Mouse (Mus musculus): ENCODE results near the gene Samsn1. TPM values are rescaled to one million over a fixed set of nuclear protein-coding genes. Genes with fewer than 3 reads are reported as not detected.
"Not testable (repeated sequence)": the region's sequence is repeated elsewhere in the genome, so short reads cannot be mapped to it uniquely, and the experiment has no call there.

Samsn1 gene
- polyA plus RNA-seq, 1 experiment from 2014 or later, result 4.9 TPM

DNA sequence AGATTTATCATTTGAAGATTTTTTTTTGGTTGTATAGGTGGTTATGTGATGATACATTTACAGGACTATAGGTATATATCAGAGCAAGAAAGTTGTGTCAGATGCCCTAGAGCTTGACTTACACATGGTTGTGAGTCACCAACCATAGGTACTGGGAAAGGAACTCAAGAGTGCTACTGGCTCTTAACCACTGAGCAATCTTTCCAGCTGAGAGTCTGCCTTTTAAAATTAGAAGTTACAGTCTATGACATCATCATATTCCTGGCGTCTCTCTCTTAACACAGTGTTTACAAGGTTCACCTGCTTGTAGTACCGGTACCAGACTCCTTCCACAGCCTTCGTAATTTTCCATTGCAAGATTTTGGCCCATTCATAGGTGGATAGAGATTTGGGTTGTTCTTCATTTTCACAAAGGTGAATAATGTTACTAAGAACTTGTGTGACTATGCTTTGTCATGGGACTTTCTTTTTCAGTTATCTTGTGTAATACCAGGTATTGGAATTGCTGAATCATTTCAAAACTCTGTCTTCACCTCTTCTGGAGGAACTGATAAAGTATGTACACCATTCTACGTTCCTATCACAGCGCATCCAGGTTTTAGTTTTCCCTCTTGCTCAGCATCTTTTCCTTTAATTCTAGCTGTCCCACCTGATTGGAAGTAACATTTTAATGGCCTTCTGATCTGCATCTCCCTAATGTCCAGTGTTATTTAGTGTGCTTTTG lies 184.2 kb downstream of the Samsn1 start:
- Histone ChIP-seq H3K27ac (replicated peaks) (no peak overlapping the region), H3K36me3 (no peaks in the 10 kb centered on the region), H3K4me1 (no peaks in the 10 kb centered on the region), H3K9me3 (replicated peaks) (no peaks in the 10 kb centered on the region), H3K9ac (no peak overlapping the region), H3K4me3 (replicated peaks) (no peak overlapping the region), H3K27me3 (no peaks in the 10 kb centered on the region), H3K4me2 (replicated peaks) (no peak overlapping the region)
- no peak for ATAC-seq (ENCODE audit: insufficient number of reproducible peaks, low FRiP score, low TSS enrichment, low read depth)
- 86% methylated on average over 5 of the region's 5 CpGs for WGBS

GRCm38 (mm10) chr16:75831390-75831789 lies 190.7 kb downstream of the Samsn1 start:
- no peak overlapping the region for H3K9ac ChIP-seq
- no peaks in the 10 kb centered on the region for H3K27me3 ChIP-seq
- no peak overlapping the region for H3K4me3 ChIP-seq (replicated peaks)
- no peak overlapping the region for H3K27ac ChIP-seq (replicated peaks)
- no peak overlapping the region for H3K4me2 ChIP-seq (replicated peaks)
- H3K4me1 ChIP-seq, result no peaks in the 10 kb centered on the region
- no peaks in the 10 kb centered on the region for H3K36me3 ChIP-seq
- ATAC-seq (ENCODE audit: insufficient number of reproducible peaks, low FRiP score, low TSS enrichment, low read depth), result no peak
- no peaks in the 10 kb centered on the region for H3K9me3 ChIP-seq (replicated peaks)
- 68% methylated on average over 4 of the region's 4 CpGs for WGBS

DNA sequence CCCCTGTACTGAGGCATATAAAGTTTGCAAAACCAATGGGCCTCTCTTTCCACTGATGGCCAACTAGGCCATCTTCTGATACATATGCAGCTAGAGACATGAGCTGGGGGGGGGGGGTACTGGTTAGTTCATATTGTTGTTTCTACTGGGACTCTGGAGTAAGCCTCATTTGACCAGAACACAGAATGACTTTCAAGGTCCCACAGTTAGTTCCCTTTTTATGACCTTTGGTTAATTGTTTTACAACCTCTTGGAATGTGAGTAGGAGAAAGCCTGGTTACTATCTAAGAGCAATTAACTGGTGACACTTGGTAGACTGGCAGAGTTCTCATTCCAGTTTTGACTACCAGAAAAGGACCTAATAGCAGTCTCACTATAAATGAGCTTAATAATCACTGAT lies 195.1 kb downstream of the Samsn1 start:
- not testable (repeated sequence) for H3K27me3 ChIP-seq; H3K4me1 ChIP-seq; ATAC-seq (ENCODE audit: insufficient number of reproducible peaks, low FRiP score, low TSS enrichment, low read depth); H3K4me3 ChIP-seq (replicated peaks); H3K27ac ChIP-seq (replicated peaks); H3K4me2 ChIP-seq (replicated peaks); H3K36me3 ChIP-seq; H3K9ac ChIP-seq; H3K9me3 ChIP-seq (replicated peaks)

GRCm38 (mm10) chr16:75826498-75826897 lies 195.6 kb downstream of the Samsn1 start:
- no peak overlapping the region for H3K27ac ChIP-seq (replicated peaks)
- H3K9ac ChIP-seq, result no peak overlapping the region
- H3K27me3 ChIP-seq, result no peaks in the 10 kb centered on the region
- H3K36me3 ChIP-seq, result no peaks in the 10 kb centered on the region
- H3K9me3 ChIP-seq (replicated peaks), result no peaks in the 10 kb centered on the region
- H3K4me2 ChIP-seq (replicated peaks), result no peak overlapping the region
- no peaks in the 10 kb centered on the region for H3K4me1 ChIP-seq
- no peak overlapping the region for H3K4me3 ChIP-seq (replicated peaks)
- ATAC-seq (ENCODE audit: insufficient number of reproducible peaks, low FRiP score, low TSS enrichment, low read depth), result no peak

DNA sequence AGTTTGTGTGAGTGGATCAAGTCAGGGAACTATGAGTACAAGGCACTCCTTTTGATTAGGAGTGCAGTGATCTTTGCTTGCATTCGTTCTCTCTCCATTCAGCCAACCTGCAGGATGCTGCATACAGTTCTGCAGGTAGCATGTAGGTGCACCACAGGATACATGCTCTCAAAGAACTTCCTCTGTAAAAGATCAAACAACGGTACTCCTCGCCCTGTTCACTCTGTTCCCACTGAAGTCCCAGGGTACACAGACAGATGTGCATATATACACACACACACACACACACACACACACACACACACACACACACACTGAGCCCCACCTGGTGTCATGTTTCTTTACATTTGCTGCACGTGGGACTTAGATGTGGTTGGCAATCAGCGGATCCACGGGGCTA lies 198.9 kb downstream of the Samsn1 start:
- Histone ChIP-seq H3K27ac (replicated peaks) (no peak overlapping the region), H3K4me3 (replicated peaks) (no peak overlapping the region), H3K4me1 (no peaks in the 10 kb centered on the region), H3K9me3 (replicated peaks) (no peaks in the 10 kb centered on the region), H3K36me3 (no peaks in the 10 kb centered on the region), H3K4me2 (replicated peaks) (no peak overlapping the region), H3K9ac (no peak overlapping the region), H3K27me3 (no peaks in the 10 kb centered on the region)
- ATAC-seq (ENCODE audit: insufficient number of reproducible peaks, low FRiP score, low TSS enrichment, low read depth), result no peak
- 64% methylated on average over 6 of the region's 6 CpGs for WGBS

- Histone ChIP-seq H3K9me3 (replicated peaks) (no peaks in the 10 kb centered on the region), H3K4me3 (replicated peaks) (no peak overlapping the region), H3K4me1 (no peaks in the 10 kb centered on the region), H3K36me3 (no peaks in the 10 kb centered on the region), H3K27ac (replicated peaks) (no peak overlapping the region), H3K4me2 (replicated peaks) (no peak overlapping the region), H3K27me3 (no peaks in the 10 kb centered on the region), H3K9ac (no peak overlapping the region)
- 27% methylated on average over 3 of the region's 3 CpGs for WGBS
- ATAC-seq (ENCODE audit: insufficient number of reproducible peaks, low FRiP score, low TSS enrichment, low read depth), result no peak
Observed at GRCm38 (mm10) chr16:75820963-75821362, 201.1 kb downstream of the Samsn1 start.

All from embryonic facial prominence, embryonic 15.5 days (tissue).